Mouse (Mus musculus): ENCODE data around the gene Srsf6. TPM values are rescaled to one million over a fixed set of nuclear protein-coding genes. Genes with fewer than 3 reads are reported as not detected.

Srsf6 gene
- polyA plus RNA-seq, 1 experiment from 2014 or later: 242 TPM

DNA sequence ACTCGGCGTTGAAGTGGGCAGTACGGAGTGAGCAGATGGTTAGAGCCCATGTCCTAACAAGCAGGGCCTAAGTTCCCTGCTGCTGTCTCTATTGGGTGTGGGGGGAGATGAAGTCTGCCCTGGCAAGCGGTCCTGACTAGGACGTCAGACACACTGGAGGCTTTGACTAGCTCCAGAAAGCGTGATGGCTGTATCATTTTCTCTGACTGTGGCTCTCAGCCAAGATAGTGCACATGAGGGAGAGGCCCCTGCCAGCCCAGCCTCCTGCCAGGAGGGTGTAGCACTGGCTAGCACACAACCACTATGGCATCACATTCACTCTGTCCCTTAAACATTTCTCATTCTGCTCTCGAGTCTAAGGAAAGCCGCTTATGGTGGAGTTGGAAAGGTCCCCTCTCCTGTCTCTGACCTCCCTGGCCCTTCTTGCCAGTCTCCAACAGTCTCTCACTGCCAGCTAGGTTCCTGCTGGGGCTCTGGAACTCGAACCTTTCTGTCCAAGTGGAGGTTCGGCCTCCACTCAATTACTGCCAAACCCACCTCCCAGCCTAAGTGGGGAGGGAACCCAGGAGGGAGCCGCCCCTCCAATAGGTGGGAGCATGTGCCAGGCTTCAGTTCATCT, 43.9 kb downstream of the Srsf6 start:
- no peaks in the 10 kb centered on the region for H3K9me3 ChIP-seq (ENCODE audit: low read depth, low read length)
- no peak overlapping the region for H3K9ac ChIP-seq
- no peak overlapping the region for H3K27ac ChIP-seq (ENCODE audit: low read depth)
- no peak overlapping the region for H3K4me3 ChIP-seq (ENCODE audit: low read depth, low read length)
- H3K4me1 ChIP-seq (ENCODE audit: insufficient read depth): no peaks in the 10 kb centered on the region
- WGBS: 68% methylated on average over 11 of the region's 11 CpGs
- no peak for TF ChIP-seq CTCF (IDR thresholded peaks at IDR 0.05; ENCODE audit: low read depth)
- no peaks in the 10 kb centered on the region for H3K27me3 ChIP-seq (ENCODE audit: insufficient read depth, low read length)
- H3K4me2 ChIP-seq: no peak overlapping the region
- ATAC-seq (ENCODE audit: insufficient read depth) (peak; percentile 41; the same call in 1 of the 2 replicates), DNase-seq (peak; percentile 22)
- no peaks in the 10 kb centered on the region for H3K36me3 ChIP-seq (ENCODE audit: insufficient read depth)

DNA sequence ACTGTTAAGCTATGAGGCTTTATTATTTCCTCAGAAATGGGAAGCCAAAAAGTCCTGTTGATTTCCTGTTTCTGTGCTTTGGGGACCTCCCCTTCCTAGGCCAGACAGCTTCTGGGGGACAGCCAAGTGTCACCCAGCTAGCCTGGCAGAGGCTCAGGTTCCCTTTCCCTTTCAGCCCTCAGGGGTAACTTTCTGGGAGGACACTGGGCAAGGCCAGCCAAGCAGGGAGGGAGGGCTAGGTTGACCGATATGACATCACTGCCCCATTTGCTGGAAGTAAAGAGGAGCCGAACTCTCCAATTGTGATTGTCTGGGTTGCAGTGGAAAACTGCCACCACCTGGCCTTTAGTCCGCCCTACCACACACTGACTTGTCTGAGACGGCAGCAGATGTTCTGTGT, 44.7 kb downstream of the Srsf6 start:
- no peak overlapping the region for H3K4me3 ChIP-seq (ENCODE audit: low read depth, low read length)
- ATAC-seq (ENCODE audit: insufficient read depth) (no peak), DNase-seq (peak; percentile 16)
- no peak overlapping the region for H3K9ac ChIP-seq
- TF ChIP-seq CTCF (IDR thresholded peaks at IDR 0.05; ENCODE audit: low read depth): no peak
- WGBS: 58% methylated on average over 4 of the region's 4 CpGs
- H3K27me3 ChIP-seq (ENCODE audit: insufficient read depth, low read length): no peaks in the 10 kb centered on the region
- H3K4me1 ChIP-seq (ENCODE audit: insufficient read depth): no peaks in the 10 kb centered on the region
- no peaks in the 10 kb centered on the region for H3K9me3 ChIP-seq (ENCODE audit: low read depth, low read length)
- no peak overlapping the region for H3K4me2 ChIP-seq
- H3K36me3 ChIP-seq (ENCODE audit: insufficient read depth): no peaks in the 10 kb centered on the region
- H3K27ac ChIP-seq (ENCODE audit: low read depth): no peak overlapping the region

DNA sequence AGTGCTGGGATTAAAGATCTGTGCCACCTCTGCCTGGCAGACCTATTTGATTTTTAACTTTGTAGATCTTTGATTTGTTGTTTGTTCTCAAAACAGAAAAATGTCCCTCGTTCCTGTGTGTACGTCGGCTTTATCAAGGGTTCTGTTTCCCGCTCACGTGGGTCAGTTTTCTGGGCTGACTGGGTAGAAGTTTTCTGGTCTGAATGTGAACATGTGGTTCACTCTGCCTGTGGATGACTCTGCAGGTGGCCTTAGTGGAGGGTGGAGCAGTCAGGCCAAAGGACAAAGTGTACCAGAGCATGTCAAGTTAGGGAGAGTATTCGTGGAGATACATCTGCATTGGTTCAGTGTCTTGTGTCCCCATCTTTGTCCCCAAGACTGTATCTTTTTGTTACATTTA, 53.1 kb downstream of the Srsf6 start:
- H3K4me2 ChIP-seq: no peak overlapping the region
- no peaks in the 10 kb centered on the region for H3K27me3 ChIP-seq (ENCODE audit: insufficient read depth, low read length)
- DNase-seq: no peak
- no peak for TF ChIP-seq CTCF (IDR thresholded peaks at IDR 0.05; ENCODE audit: low read depth)
- no peaks in the 10 kb centered on the region for H3K36me3 ChIP-seq (ENCODE audit: insufficient read depth)
- no peak overlapping the region for H3K4me3 ChIP-seq (ENCODE audit: low read depth, low read length)
- no peaks in the 10 kb centered on the region for H3K4me1 ChIP-seq (ENCODE audit: insufficient read depth)
- no peak overlapping the region for H3K9ac ChIP-seq
- 85% methylated on average over 6 of the region's 6 CpGs for WGBS
- H3K27ac ChIP-seq (ENCODE audit: low read depth): no peak overlapping the region
- no peaks in the 10 kb centered on the region for H3K9me3 ChIP-seq (ENCODE audit: low read depth, low read length)
- ATAC-seq (ENCODE audit: insufficient read depth): no peak

DNA sequence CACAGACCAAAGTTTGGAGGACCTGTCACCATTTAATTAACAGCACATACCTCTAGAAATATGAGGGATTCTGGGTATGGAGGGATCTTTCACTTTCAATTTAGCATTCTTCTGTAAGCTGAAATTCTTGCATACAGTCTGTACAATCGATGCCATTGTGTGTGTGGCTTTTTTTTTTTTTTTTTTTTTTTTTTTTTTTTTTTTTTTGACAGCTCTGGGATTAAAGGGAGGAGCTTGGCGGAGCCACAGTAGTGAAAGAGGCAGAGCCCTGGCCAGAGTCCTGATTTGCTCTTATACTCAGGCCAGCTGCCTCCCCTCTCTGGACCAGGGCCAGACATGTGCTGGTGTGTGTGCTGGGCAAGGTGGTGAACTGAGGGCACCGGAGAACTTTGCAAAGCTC, 54.6 kb downstream of the Srsf6 start:
- Histone ChIP-seq H3K4me3 (ENCODE audit: low read depth, low read length) (no peak overlapping the region), H3K9ac (no peak overlapping the region), H3K27me3 (ENCODE audit: insufficient read depth, low read length) (no peaks in the 10 kb centered on the region), H3K27ac (ENCODE audit: low read depth) (no peak overlapping the region), H3K9me3 (ENCODE audit: low read depth, low read length) (no peaks in the 10 kb centered on the region), H3K4me1 (ENCODE audit: insufficient read depth) (no peaks in the 10 kb centered on the region), H3K4me2 (no peak overlapping the region), H3K36me3 (ENCODE audit: insufficient read depth) (no peaks in the 10 kb centered on the region)
- no peak for TF ChIP-seq CTCF (IDR thresholded peaks at IDR 0.05; ENCODE audit: low read depth)
- DNase-seq (peak; percentile 57), ATAC-seq (ENCODE audit: insufficient read depth) (no peak; the same call in 1 of the 2 replicates)
- 46% methylated on average over 3 of the region's 3 CpGs for WGBS

Other genes starting within 250 kb of the Srsf6 start
- 0.21 TPM in 1 of 2 replicates, not detected in the other for gene L3mbtl1, start 11.9 kb downstream of the Srsf6 start, polyA plus RNA-seq (2014; fragmentation: Nextera tagmentation; extraction: Ambion mirVana)
- not detected in 2 replicates for gene Sgk2, start 55.8 kb downstream of the Srsf6 start, polyA plus RNA-seq (2014; fragmentation: Nextera tagmentation; extraction: Ambion mirVana)
- gene Ift52, start 85.8 kb downstream of the Srsf6 start, polyA plus RNA-seq (2014; fragmentation: Nextera tagmentation; extraction: Ambion mirVana): 47.4 and 49.0 TPM in 2 replicates
- gene Mybl2, start 123.2 kb downstream of the Srsf6 start, polyA plus RNA-seq (2014; fragmentation: Nextera tagmentation; extraction: Ambion mirVana): 33.4 and 39.5 TPM in 2 replicates
- not detected in 2 replicates for gene Gtsf1l, start 156.3 kb downstream of the Srsf6 start, polyA plus RNA-seq (2014; fragmentation: Nextera tagmentation; extraction: Ambion mirVana)